Mouse (Mus musculus): ENCODE results near the gene Olfr30. TPM values are rescaled to one million over a fixed set of nuclear protein-coding genes. Genes with fewer than 3 reads are reported as not detected.

The Olfr30 gene
- not detected in 2 replicates for polyA plus RNA-seq (2012; ENCODE audit: low replicate concordance)

DNA sequence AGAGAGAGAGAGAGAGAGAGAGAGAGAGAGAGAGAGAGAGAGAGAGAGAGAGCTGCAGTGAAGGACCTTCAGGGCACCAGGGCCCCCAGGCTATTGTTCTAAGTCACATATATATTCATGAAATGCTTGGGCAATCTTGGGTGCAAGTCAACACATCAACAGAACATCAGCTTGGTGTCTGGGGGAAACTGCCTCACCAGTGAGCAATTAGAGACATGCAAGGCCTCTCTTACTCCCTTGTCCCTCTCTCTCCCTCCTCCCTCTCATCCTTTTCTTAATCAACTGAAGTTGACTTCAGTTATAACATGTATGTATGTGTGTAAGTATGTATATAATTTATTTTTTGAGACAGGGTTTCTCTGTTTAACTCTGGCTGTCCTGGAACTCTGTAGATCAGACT lies at the start of gene Olfr30:
Gene Olfr30 (minus strand): TSS at position 101 of the 400 bp plus-strand sequence.

DNA sequence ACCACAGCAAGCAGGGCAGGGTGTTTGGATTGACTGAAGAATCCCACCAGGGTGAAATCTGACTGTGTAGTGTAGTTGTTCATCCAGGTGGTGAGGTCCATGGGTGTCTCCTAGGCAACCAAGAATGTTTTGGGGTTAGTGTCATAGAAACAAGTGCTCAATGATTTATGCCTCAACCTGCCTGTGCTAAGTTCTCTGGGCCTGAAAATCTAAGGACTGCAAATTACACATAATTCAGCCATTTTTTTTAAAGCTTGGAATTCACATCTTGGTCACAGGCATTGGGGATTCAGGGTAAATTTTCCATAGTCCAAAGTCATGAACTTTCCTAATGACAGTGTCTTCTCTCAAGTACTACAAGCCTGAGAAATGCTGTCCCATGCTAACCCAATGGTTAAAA lies 40.4 kb upstream of the Olfr30 start, which contains the start of gene Olfr331:
Gene Olfr331 (minus strand): TSS at position 101 of the 400 bp plus-strand sequence.

DNA sequence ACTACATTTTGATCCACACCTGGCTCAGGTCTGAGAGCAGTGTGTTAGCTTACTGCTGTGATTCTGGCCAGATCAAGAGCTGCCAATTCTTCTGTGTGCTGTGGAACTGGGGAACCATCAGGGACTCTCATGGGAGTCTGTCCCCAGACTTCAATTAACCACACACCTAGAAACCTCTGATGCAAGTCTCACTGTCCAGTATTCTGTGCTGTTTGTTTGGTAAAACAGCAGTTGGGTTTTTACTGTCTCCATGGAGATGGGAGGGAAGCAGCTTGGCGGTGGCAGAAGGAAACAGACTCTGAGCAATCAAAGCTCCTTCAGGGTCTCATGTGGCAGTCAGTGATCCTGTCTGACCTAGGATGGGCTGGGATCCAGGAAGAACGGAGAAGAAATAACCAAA lies 30.4 kb upstream of the Olfr30 start, which contains the start of gene Olfr332:
Gene Olfr332 (minus strand): TSS at position 101 of the 400 bp plus-strand sequence.

GRCm38 (mm10) chr11:58452759-58453158 lies 9.3 kb downstream of the Olfr30 start, which contains the start of gene Lypd9:
Lypd9 (minus strand) TSS chr11:58452923.

GRCm38 (mm10) chr11:58432259-58432658 lies 29.8 kb downstream of the Olfr30 start, which contains the start of gene Gm12253:
Gm12253 (plus strand) TSS chr11:58432559.

GRCm38 (mm10) chr11:58420815-58421214 lies 41.3 kb downstream of the Olfr30 start, which contains the start of gene 1810065E05Rik:
1810065E05Rik (plus strand) TSS chr11:58421111.

Other genes with a start within 250 kb of the Olfr30 start
- gene 4930438A08Rik, start 187.5 kb downstream of the Olfr30 start, polyA plus RNA-seq (2012; ENCODE audit: low replicate concordance), result 0.10 TPM in 1 of 2 replicates, not detected in the other
- 25.2 and 34.0 TPM in 2 replicates for gene Zfp692, start 155.2 kb downstream of the Olfr30 start, polyA plus RNA-seq (2012; ENCODE audit: low replicate concordance)
- gene Zfp672, start 131.9 kb downstream of the Olfr30 start, polyA plus RNA-seq (2012; ENCODE audit: low replicate concordance), result 10.0 and 24.2 TPM in 2 replicates
- 21.9 and 39.3 TPM in 2 replicates for gene Sh3bp5l, start 131.5 kb downstream of the Olfr30 start, polyA plus RNA-seq (2012; ENCODE audit: low replicate concordance)
- not detected in 2 replicates for gene Lypd8, start 83.2 kb downstream of the Olfr30 start, polyA plus RNA-seq (2012; ENCODE audit: low replicate concordance)
- not detected in 2 replicates for gene 1810065E05Rik, start 41.2 kb downstream of the Olfr30 start, polyA plus RNA-seq (2012; ENCODE audit: low replicate concordance)
- gene Gm12253, start 29.7 kb downstream of the Olfr30 start, polyA plus RNA-seq (2012; ENCODE audit: low replicate concordance), result not detected in 2 replicates
- gene Lypd9, start 9.3 kb downstream of the Olfr30 start, polyA plus RNA-seq (2012; ENCODE audit: low replicate concordance), result not detected in 2 replicates
- gene Olfr332, start 30.3 kb upstream of the Olfr30 start, polyA plus RNA-seq (2012; ENCODE audit: low replicate concordance), result not detected in 2 replicates
- not detected in 2 replicates for gene Olfr331, start 40.3 kb upstream of the Olfr30 start, polyA plus RNA-seq (2012; ENCODE audit: low replicate concordance)
- not detected in 2 replicates for gene Olfr330, start 72.6 kb upstream of the Olfr30 start, polyA plus RNA-seq (2012; ENCODE audit: low replicate concordance)
- gene Olfr329-ps, start 84.2 kb upstream of the Olfr30 start, polyA plus RNA-seq (2012; ENCODE audit: low replicate concordance), result not detected in 2 replicates
- gene Olfr328, start 93.4 kb upstream of the Olfr30 start, polyA plus RNA-seq (2012; ENCODE audit: low replicate concordance), result not detected in 2 replicates
- gene Olfr224, start 108.3 kb upstream of the Olfr30 start, polyA plus RNA-seq (2012; ENCODE audit: low replicate concordance), result not detected in 2 replicates
- not detected in 2 replicates for gene Olfr325, start 115.5 kb upstream of the Olfr30 start, polyA plus RNA-seq (2012; ENCODE audit: low replicate concordance)
- gene Olfr324, start 132.8 kb upstream of the Olfr30 start, polyA plus RNA-seq (2012; ENCODE audit: low replicate concordance), result not detected in 2 replicates
- gene 2210407C18Rik, start 153.8 kb upstream of the Olfr30 start, polyA plus RNA-seq (2012; ENCODE audit: low replicate concordance), result not detected in 2 replicates
- not detected in 2 replicates for gene Olfr323, start 168.2 kb upstream of the Olfr30 start, polyA plus RNA-seq (2012; ENCODE audit: low replicate concordance)
- 6.6 and 10.6 TPM in 2 replicates for gene Trim58, start 178.2 kb upstream of the Olfr30 start, polyA plus RNA-seq (2012; ENCODE audit: low replicate concordance)
- gene Olfr322, start 196.5 kb upstream of the Olfr30 start, polyA plus RNA-seq (2012; ENCODE audit: low replicate concordance), result not detected in 2 replicates
- not detected in 2 replicates for gene Olfr320, start 218.8 kb upstream of the Olfr30 start, polyA plus RNA-seq (2012; ENCODE audit: low replicate concordance)
- gene Olfr319, start 236.9 kb upstream of the Olfr30 start, polyA plus RNA-seq (2012; ENCODE audit: low replicate concordance), result not detected in 2 replicates